In the genomic region with DNA sequence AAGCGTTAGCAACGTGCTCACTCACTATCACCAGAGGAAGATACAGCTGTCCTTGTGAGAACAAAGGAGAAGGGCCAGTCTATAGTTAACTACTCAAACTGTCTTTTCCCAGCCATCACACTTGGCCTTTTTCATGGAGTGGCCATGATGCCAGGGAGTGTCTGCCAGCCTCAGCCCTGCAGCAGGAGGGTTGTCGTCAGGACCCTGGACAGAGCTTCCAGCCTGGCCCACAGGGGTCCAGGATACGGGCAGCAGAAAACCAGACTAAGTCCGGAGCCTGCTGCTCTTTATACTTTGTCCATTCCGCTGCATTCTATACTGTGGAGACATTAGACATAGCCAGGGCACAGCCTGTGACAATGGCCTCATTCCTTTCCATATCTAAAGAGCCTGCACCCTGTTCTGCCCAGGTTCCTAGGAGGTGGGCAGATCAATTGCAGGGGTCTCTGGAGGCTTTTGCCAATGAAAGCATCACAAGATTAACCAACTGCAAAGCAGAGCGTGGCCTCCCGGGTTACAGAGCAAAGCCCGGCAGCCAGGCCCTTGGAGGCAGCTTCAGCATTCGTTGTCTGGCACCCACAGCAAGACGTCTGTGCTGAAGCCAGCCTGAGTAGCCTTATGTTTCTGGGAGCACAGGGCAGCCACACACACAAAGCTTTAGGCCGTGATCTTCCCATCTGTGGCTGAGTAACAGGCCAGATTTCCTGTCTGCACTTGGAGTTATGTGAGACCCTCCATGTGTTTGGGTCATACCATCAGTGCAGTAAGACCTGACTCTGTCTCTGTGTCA, we compare ENCODE assay signal across 10 mouse cellular contexts.
DNase-seq lines count a peak whose midpoint lies in the region; ATAC-seq and TF ChIP-seq lines count a peak whose summit lies in the region.
"Had no signal": no experiment of that assay in that cellular context is flagged by ENCODE, and none has a peak within 500 bp of the region (broad histone marks: within the 10 kb centered on the region; RNA-seq: fewer than 3 reads in every experiment).

No protein-coding gene starts in this region.

- no peak for TF ChIP-seq POLR2A in cerebellum, adult 2 months (IDR thresholded peaks at IDR 0.05; ENCODE audit: borderline replicate concordance, insufficient read depth, low read length)

- no peak for TF ChIP-seq CTCF in cerebellum, adult 2 months (IDR thresholded peaks at IDR 0.05; ENCODE audit: borderline replicate concordance, insufficient read depth, low read depth, low read length)
- TF ChIP-seq CTCF in forebrain, postnatal 0 days (IDR thresholded peaks at IDR 0.05; ENCODE audit: low read depth), result no peak

- peak; percentile 11 for DNase-seq in kidney, postnatal 14 days
- DNase-seq in kidney, adult 18-20 months, result no peak
- DNase-seq in ZHBTc4 (ENCODE audit: low read depth, low spot score), result peak; percentile 12
- DNase-seq in cerebellum, adult 2 months, result peak; percentile 60 to 63
- DNase-seq in forebrain, postnatal 0 days, result no peak
- DNase-seq in layer of hippocampus, postnatal 14 days (ENCODE audit: low spot score in 2 of 2), result no peak
- DNase-seq in right cerebral cortex, postnatal 4 days, result no peak
- DNase-seq: gastrocnemius, postnatal 36 days; thymus, adult 2 months had no signal

- H3K9ac ChIP-seq in forebrain, postnatal 0 days, result no peak overlapping the region
- H3K9ac ChIP-seq: liver, embryonic 15.5 days had no signal

- H3K27ac ChIP-seq in cerebellum, adult 2 months (ENCODE audit: insufficient read depth, low read length), result no peak overlapping the region
- no peak overlapping the region for H3K27ac ChIP-seq in forebrain, postnatal 0 days (ENCODE audit: low read depth, low read length)
- H3K27ac ChIP-seq: liver, embryonic 15.5 days had no signal

- H3K27me3 ChIP-seq in cerebellum, adult 2 months (ENCODE audit: control insufficient read depth, insufficient read depth, low read length), result no peaks in the 10 kb centered on the region; the same call in 1 of the 2 replicates
- H3K27me3 ChIP-seq in forebrain, postnatal 0 days (ENCODE audit: insufficient read depth, low read length), result no peaks in the 10 kb centered on the region
- H3K27me3 ChIP-seq: liver, embryonic 15.5 days had no signal

- no peaks in the 10 kb centered on the region for H3K36me3 ChIP-seq in forebrain, postnatal 0 days (ENCODE audit: insufficient read depth)
- H3K36me3 ChIP-seq: liver, embryonic 15.5 days had no signal

- no peak overlapping the region for H3K4me3 ChIP-seq in cerebellum, adult 2 months (replicated peaks; ENCODE audit: insufficient read depth, low read depth, low read length)
- no peak overlapping the region for H3K4me3 ChIP-seq in forebrain, postnatal 0 days (ENCODE audit: low read depth, low read length)
- H3K4me3 ChIP-seq: liver, embryonic 15.5 days had no signal

- peaks cover 10% of the 10 kb centered on the region for H3K4me1 ChIP-seq in cerebellum, adult 2 months (ENCODE audit: control insufficient read depth, insufficient read depth, low read length)
- H3K4me1 ChIP-seq in forebrain, postnatal 0 days (ENCODE audit: insufficient read depth), result peaks cover 4% of the 10 kb centered on the region; the same call in 1 of the 2 replicates
- H3K4me1 ChIP-seq: liver, embryonic 15.5 days had no signal

- H3K9me3 ChIP-seq in forebrain, postnatal 0 days (ENCODE audit: low read length), result no peaks in the 10 kb centered on the region
- H3K9me3 ChIP-seq: liver, embryonic 15.5 days had no signal

- WGBS in cerebellum, adult 2 months, result 20% methylated on average over 12 of the region's 12 CpGs
- WGBS in forebrain, postnatal 0 days, result 46% methylated on average over 12 of the region's 12 CpGs

- ATAC-seq in forebrain, postnatal 0 days, result peak; percentile 35

- no peak overlapping the region for H3K4me2 ChIP-seq in forebrain, postnatal 0 days (ENCODE audit: low read depth)
- H3K4me2 ChIP-seq: liver, embryonic 15.5 days had no signal

Comparison
In these comparisons a context has a peak if more than half of its experiments do, and no peak if none do; other contexts are left out.
1. DNase-seq: peak in kidney, postnatal 14 days (single experiment), ZHBTc4 (single experiment) and cerebellum, adult 2 months (2 of 2); none in kidney, adult 18-20 months (single experiment), forebrain, postnatal 0 days (single experiment), layer of hippocampus, postnatal 14 days (0 of 2) and right cerebral cortex, postnatal 4 days (single experiment).